Mouse (Mus musculus) bone marrow macrophage, adult 2 months (primary cell): ENCODE results near the gene Col23a1. TPM values are rescaled to one million over a fixed set of nuclear protein-coding genes. Genes with fewer than 3 reads are reported as not detected.
A peak's percentile ranks its signal among the peaks of the same experiment; 100 is the strongest.

Experiments used
- H3K27ac ChIP-seq: 2 replicates; pipeline ENCODE4 v1.5.1; 2012; ENCODE audit warnings: low read depth, low read length; ENCODE audit not compliant: insufficient read depth
- H3K4me1 ChIP-seq: 2 replicates; pipeline ENCODE4 v1.6.1; 2012; ENCODE audit warnings: low read length; ENCODE audit not compliant: control insufficient read depth, insufficient read depth
- H3K4me3 ChIP-seq: 2 replicates; pipeline ENCODE4 v1.5.1; 2012; ENCODE audit warnings: mild to moderate bottlenecking, low read length, moderate library complexity; ENCODE audit not compliant: insufficient read depth
- CTCF ChIP-seq: IDR thresholded peaks from 2 replicates; pipeline ENCODE4 v1.5.1; 2012; ENCODE audit warnings: low read depth, mild to moderate bottlenecking, low read length, moderate library complexity
- POLR2A ChIP-seq: IDR thresholded peaks from 2 replicates; pipeline ENCODE4 v1.6.1; 2012; ENCODE audit warnings: mild to moderate bottlenecking, low read depth, low read length, borderline replicate concordance
- polyA plus RNA-seq: library from polyadenylated mRNA; stranded (reverse); fragments of >200 nt; gene quantifications from 2 replicates; pipeline ENCODE4 v1.2.4, GENCODE M21; 2012; ENCODE audit not compliant: missing spikeins, insufficient read depth, insufficient read length

The Col23a1 gene
- polyA plus RNA-seq, 1 experiment, result 0.13 TPM

GRCm38 (mm10) chr11:51538919-51539758 lies 249.4 kb downstream of the Col23a1 start:
- TF ChIP-seq CTCF (no peak), POLR2A (no peak)
- H3K4me1 ChIP-seq, result no peaks in the 10 kb centered on the region
- H3K4me3 ChIP-seq, result no peak overlapping the region
- H3K27ac ChIP-seq, result no peak overlapping the region

DNA sequence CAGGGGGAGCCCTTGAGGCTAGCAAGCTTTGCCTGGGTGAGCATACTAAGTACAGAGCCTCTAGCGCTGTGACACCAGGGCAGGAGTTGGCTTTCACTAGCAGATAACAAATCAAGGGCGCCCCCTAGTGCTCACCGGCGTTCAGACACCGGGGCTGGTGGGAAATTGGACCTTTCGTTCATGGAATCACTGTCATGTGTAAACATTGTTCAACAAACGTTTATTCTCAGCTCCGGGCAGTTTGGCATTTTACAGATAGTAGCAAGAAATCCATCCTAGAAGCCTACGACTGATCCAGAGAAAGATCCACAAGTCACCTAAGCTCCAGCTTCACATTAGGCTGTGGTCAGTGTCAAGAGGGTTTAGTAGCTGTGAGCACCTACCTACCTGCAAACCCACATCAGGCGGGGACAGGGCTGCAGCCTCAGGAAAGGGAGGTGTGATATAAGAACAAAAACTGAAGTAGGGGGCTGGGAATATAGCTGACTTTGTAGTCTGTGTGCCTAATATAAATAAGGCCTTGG lies 250.1 kb downstream of the Col23a1 start:
- H3K4me3 ChIP-seq, result no peak overlapping the region
- no peak for TF ChIP-seq POLR2A
- TF ChIP-seq CTCF, result peak; percentile 97
- no peaks in the 10 kb centered on the region for H3K4me1 ChIP-seq
- H3K27ac ChIP-seq, result no peak overlapping the region

GRCm38 (mm10) chr11:51542424-51542823 lies 252.7 kb downstream of the Col23a1 start:
- no peak overlapping the region for H3K27ac ChIP-seq
- TF ChIP-seq POLR2A, result no peak
- no peak for TF ChIP-seq CTCF
- no peak overlapping the region for H3K4me3 ChIP-seq
- H3K4me1 ChIP-seq, result no peaks in the 10 kb centered on the region

- Histone ChIP-seq H3K4me3 (no peak overlapping the region), H3K27ac (no peak overlapping the region), H3K4me1 (no peaks in the 10 kb centered on the region)
- no peak for TF ChIP-seq CTCF
These were observed 253.8 kb downstream of the Col23a1 start for GRCm38 (mm10) chr11:51543487-51544050.

GRCm38 (mm10) chr11:51544413-51544812 lies 254.7 kb downstream of the Col23a1 start:
- TF ChIP-seq POLR2A (no peak), CTCF (no peak)
- Histone ChIP-seq H3K27ac (no peak overlapping the region), H3K4me3 (no peak overlapping the region), H3K4me1 (no peaks in the 10 kb centered on the region)

DNA sequence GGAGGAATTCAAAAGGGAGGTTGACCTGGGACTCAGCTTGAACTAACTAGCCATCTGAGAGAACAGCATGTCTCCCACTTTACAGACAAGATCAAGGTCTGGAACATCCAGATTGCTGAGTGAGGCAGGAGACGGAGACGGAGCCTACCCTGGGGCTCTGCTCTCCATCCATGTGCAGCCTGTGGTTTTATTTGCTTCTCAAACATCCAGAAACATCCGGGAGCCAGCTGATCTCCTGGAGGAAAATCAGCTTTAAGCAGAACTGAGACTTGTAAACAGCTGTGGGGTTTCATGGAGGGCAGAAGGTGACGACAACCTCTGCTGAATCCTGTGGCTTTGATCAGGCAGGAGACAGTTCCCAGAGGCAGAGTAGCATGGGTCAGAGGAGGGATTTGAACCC lies 256.1 kb downstream of the Col23a1 start:
- no peak overlapping the region for H3K27ac ChIP-seq
- TF ChIP-seq CTCF, result no peak
- no peak for TF ChIP-seq POLR2A
- no peak overlapping the region for H3K4me3 ChIP-seq
- H3K4me1 ChIP-seq, result peaks cover under 1% of the 10 kb centered on the region

DNA sequence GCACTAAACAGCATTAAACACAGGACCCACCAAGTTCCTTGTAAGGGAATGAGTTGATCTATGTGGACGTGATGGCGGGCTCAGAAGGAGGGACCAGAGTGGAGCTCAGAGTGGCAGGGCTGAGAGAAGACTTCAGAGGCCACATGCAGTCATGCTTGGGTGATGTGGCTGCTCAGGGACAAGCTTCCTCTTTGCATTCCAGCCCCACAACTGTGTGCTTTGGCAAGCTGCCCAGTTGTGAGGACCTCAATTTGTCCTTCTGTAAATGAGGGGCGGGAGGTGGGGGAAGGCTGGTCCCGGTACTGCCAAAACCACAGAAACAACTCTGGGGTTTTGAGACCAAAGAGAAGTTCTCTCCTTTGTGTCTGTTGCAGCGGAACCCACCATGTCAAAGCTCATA lies 261.5 kb downstream of the Col23a1 start:
- H3K27ac ChIP-seq, result no peak overlapping the region
- no peak for TF ChIP-seq CTCF
- no peak for TF ChIP-seq POLR2A
- H3K4me3 ChIP-seq, result no peak overlapping the region
- peaks cover 8% of the 10 kb centered on the region for H3K4me1 ChIP-seq

DNA sequence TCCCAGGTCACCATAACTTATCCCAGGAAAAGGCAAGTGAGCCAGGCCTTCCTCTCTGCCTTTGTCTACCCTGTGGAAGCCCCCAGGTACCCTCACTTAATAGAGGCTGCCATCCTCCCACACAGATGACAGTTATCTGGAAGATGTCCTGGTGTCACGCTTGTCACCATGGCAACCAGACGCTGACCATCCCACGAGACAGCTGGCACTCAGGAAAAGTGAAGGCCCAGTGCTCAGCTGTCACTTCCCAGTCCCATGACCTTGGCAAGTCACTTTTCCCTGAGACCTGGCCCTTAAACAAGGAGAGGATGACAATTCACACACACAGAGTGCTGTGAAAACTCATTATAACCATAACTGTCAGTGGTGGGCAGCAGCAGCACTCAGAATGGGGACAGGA lies 262.4 kb downstream of the Col23a1 start:
- TF ChIP-seq POLR2A, result no peak
- no peak for TF ChIP-seq CTCF
- Histone ChIP-seq H3K4me3 (no peak overlapping the region), H3K27ac (no peak overlapping the region), H3K4me1 (peaks cover 8% of the 10 kb centered on the region)

GRCm38 (mm10) chr11:51554590-51554989 lies 264.9 kb downstream of the Col23a1 start:
- peaks cover 8% of the 10 kb centered on the region for H3K4me1 ChIP-seq
- no peak overlapping the region for H3K4me3 ChIP-seq
- H3K27ac ChIP-seq, result no peak overlapping the region
- TF ChIP-seq POLR2A (no peak), CTCF (no peak)

GRCm38 (mm10) chr11:51555066-51555465 lies 265.3 kb downstream of the Col23a1 start:
- no peak overlapping the region for H3K27ac ChIP-seq
- H3K4me1 ChIP-seq, result peaks cover 8% of the 10 kb centered on the region
- TF ChIP-seq CTCF (no peak), POLR2A (no peak)
- H3K4me3 ChIP-seq, result no peak overlapping the region
